Mouse (Mus musculus): ENCODE measurements around the gene Psg17.

GRCm38 (mm10) chr7:18829545-18829944 is 8.1 kb upstream of the Psg17 start:
- TF ChIP-seq EP300 (IDR thresholded peaks at IDR 0.05; ENCODE audit: insufficient read depth, low read depth, low read length) (no peak), POLR2A (IDR thresholded peaks at IDR 0.05; ENCODE audit: insufficient read depth, low read depth, low read length) (no peak), CTCF (IDR thresholded peaks at IDR 0.05) (no peak)

Data from heart, adult 2 months (tissue).